Mouse (Mus musculus) mouse trophoblast stem cell (cell line): ENCODE results near the gene Utrn.

Source experiments
- in situ Hi-C, 2 experiments: fragments of 300-500 bp; cut with MseI, MboI; formaldehyde crosslinking; loops; 2 replicates in 1 of 2; 3 replicates in 1 of 2; pipeline ENCODE4 v1.15.1; 2025

Gene Utrn

GRCm38 (mm10) chr10:12799416-12799815, 69.7 kb downstream of the Utrn start:
- in situ Hi-C loops, result loop anchor here in 1 of 2 experiments (5.0 kb wide), 1 partner anchor 188 kb away; no protein-coding TSS in a partner anchor

- in situ Hi-C loops, result loop anchor here in 1 of 2 experiments (5.0 kb wide), 1 partner anchor 189 kb away; no protein-coding TSS in a partner anchor
These were observed 70.9 kb downstream of the Utrn start for GRCm38 (mm10) chr10:12798248-12798647.

DNA sequence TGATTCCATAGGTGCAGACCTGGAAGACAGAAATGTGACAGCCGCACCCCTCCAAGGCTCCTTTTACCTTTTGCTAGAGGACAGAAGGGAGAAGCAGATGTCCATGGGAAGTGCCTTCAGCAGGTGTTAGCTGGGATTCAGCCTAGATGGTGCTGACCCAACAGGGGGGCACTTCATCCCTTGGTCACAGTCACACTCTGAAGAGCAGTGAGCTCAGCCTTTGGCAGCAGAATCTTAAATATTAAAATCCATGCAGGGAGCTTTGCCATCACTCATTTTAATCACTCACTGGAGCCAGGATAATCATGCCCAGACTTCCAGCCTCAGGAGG, 72.7 kb downstream of the Utrn start:
- in situ Hi-C loops, result loop anchor here in 1 of 2 experiments (5.0 kb wide), 1 partner anchor 191 kb away; no protein-coding TSS in a partner anchor

GRCm38 (mm10) chr10:12795796-12796509, 73.2 kb downstream of the Utrn start:
- in situ Hi-C loops, result loop anchor here in 1 of 2 experiments (5.0 kb wide), 1 partner anchor 191 kb away; no protein-coding TSS in a partner anchor

- in situ Hi-C loops, result no loop called here
These were observed 77.1 kb downstream of the Utrn start for GRCm38 (mm10) chr10:12792049-12792448.

DNA sequence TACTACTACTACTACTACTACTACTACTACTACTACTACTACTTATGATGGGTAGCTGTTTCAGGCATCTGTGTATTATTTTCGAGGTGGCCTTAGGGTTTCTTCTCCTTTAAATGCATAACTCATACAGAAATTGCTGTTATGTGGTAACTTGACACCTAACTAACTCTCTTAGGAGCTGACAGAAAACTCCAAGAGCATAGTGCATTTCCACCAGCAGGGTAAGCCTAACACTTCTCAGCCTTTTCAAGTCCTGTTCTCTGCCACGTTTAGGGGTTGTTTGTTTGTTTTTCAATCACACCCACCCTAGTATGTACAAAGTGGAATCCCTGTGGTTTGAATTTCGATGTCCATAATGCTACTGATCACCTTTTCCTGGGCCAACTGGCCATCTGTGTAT, 78.3 kb downstream of the Utrn start:
- in situ Hi-C loops, result no loop called here

- in situ Hi-C loops, result no loop called here
These were observed 80.6 kb downstream of the Utrn start for GRCm38 (mm10) chr10:12788529-12788928.

DNA sequence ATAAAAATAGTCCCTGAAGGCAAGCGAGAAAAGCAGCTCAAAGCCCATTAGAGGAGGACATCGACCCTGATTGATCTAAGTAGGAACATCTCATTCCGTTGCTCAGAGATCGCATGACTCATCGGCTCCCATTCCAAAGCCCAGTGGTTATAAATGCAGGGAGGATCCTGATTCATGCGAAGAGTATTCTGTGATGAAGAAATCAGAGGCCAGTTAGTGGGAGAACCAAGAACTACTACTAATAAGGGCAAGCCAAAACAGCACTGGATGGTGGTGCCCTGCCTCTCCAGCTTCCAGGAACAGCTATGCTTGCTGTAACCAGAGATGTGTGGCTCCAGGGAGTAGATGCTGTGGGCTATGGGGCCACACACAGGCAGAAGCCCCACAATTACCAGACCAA, 81.2 kb downstream of the Utrn start:
- in situ Hi-C loops, result no loop called here

DNA sequence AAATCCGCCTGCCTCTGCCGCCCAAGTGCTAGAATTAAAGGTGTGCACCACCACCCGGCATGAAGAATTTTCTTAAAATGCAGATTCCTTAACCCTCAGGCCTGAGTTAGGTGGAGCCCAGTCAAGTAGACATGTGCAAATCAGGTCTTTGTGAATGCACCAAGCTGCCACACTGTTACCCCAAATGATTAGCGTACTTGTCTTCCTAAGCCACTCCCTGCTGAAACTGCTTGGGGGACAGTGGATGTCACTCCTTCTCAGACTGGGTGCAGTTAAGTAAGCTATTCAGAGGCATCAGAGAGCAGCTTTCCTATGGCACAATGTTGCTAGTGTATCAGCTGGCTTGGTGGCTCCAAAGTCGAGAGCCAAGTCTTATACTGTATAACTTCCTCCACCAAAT, 83.9 kb downstream of the Utrn start:
- in situ Hi-C loops, result no loop called here

GRCm38 (mm10) chr10:12781381-12781907, 87.7 kb downstream of the Utrn start:
- in situ Hi-C loops, result no loop called here

- in situ Hi-C loops, result no loop called here
These were observed 96.0 kb downstream of the Utrn start for GRCm38 (mm10) chr10:12773178-12773577.

- in situ Hi-C loops, result no loop called here
These were observed 97.7 kb downstream of the Utrn start for GRCm38 (mm10) chr10:12771511-12771910.

DNA sequence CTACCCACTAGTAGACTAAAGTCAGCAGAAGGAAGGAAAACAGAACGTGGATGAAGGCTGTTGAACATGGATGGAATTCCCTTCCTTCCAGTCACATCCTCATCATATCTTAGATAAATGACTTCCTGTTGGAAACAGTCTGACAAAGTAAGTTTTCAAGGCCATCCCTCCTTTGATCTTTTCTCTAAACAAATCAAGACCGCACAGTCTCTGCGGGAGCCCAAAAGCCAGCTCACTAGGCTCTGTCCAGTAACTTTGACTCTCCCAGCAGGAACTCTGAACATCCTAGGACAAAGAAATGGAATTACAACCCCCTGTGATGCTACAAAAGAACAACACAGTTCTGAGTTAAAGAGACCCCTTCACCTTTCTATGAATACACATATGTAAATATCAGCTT, 106.5 kb downstream of the Utrn start:
- in situ Hi-C loops, result no loop called here

DNA sequence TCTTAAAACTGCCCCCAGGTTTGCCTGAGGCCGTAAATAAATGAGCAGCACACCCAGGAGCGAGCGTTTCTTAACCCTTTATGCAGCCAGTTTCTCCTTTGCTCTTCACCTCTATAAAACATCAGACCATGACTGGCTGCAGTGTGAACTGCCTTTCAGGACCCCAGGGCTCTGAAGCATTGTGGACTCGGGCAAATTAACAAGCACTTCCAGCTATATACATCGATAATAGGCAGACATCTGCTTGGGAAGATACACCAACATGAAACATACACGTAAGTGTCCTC, 110.5 kb downstream of the Utrn start:
- in situ Hi-C loops, result no loop called here

DNA sequence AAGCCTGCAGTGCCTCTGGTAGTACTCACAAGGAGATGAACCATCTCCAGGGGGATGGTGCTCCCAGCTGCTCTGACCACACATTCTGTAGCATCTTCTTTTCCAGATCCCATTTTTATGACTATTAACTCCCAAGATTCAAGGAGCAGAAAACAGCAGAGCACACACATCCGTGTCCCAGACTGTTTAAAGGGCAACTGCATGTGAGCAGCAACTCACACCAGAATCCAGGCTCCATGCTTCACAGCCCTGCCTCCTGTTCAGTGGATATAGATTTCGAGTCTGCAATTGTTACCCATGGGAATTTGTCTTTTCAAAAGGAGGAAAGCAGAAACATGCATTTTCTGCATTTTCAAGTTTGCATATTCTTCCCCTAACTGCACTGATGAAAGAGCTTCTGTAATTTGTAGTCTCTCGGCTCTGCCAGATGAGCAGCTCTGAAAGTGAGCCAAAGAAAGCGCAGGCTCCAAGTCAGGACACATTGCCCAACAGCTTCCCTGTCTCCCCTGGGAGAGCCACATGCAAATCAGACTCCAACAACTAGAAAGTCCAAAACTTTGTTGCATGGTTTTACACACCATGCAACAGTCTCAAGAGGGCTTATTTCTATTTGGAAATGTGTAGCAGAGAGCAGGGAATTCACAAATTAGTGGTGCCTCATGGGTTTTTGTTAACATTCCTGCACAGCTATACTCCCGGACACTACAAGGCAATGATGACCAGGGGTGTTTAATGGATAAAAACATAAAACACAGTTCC, 111.0 kb downstream of the Utrn start:
- in situ Hi-C loops, result no loop called here

DNA sequence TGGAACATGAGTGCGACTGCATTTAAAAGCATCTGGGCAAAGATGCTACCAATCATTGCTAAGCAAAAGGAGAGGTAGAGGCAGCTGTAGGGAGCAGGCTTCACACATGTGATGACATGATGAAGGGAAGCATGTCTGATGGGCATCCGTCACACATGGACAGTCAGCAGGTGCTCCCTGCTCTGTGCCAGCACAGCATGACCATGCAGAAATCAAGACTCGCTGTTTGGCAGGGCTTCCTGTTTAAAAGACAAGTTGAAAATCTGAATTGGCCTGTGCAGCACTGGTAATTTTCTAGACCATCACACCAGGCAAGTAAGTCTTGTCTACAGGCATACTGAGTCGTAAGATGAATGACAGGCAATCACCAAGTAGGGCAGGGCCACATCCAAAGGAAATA, 112.5 kb downstream of the Utrn start:
- in situ Hi-C loops, result no loop called here

DNA sequence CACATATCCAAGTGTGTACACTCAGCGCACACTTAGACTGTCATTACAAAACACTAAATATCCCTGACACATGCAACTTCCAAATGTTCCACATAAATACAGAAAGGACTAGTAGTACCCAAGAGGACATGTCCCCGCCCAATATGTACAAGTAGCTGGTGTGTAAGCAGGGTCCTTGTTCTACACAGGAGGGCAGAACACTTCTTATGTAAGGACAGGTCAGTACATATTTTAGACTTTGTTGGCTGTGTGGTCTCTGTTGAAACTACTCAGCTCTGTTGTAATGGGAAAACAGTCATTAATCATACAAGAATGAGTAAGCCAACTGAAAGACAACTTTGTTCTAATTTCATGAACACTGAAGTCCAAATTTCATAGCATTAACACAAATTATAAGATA, 114.3 kb downstream of the Utrn start:
- in situ Hi-C loops, result no loop called here

- in situ Hi-C loops, result no loop called here
These were observed 115.0 kb downstream of the Utrn start for GRCm38 (mm10) chr10:12754166-12754565.

GRCm38 (mm10) chr10:12743717-12744116, 125.4 kb downstream of the Utrn start:
- in situ Hi-C loops, result no loop called here

DNA sequence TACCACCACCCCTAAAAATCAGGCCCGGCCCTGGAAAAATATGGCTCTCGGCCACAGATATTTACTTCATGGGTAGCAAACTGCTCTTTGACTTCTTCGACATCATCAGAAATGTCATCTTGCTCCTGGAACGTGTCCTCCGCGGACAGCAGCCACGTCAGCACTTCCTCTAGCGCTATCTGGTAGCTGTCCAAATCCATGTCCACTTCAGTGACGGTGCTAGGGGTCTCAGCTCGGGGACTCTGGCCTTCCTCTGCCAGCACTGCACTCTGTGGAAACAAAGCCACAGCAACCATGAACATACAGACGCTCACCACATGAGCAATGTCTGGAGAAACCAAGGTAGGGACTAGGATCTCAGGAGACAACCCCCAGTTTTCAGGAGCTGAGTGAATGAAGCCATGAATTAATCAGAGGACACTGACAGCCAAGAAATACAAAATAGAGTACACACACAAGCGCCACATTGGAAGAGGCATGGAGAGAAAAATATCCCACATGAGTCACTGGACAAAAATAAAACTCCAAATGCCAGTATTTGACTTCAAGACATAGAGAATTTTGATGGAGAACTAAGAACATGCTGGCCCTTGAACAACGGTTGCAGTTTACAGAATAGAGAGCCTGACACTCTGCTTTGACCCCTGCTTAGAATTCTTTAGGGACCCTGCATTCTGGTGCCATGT, 129.7 kb downstream of the Utrn start:
- in situ Hi-C loops, result no loop called here

DNA sequence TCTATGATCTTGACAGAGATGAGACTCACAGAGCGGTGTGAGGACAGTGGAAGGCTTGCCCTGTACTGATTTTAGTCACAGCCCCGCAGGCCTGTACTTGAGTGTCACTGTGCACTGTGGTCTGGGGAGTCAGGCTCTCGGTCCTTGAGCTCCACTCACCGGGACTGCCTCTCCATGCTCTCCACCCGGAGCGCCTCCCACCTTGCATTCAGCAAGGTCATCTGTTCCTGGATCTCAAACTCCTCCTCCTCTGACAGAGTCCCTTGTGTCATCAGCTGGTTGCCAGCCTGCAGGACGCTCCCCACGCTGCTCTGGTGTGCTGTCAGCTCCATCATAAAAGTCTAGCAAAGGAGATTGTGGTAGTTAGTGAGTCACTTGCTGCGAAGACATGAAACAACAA, 131.2 kb downstream of the Utrn start:
- in situ Hi-C loops, result no loop called here
